Mouse (Mus musculus) MEL (cell line): ENCODE measurements at regions not wholly inside any gene's neighbourhood (a gene's known extent, or its start where the extent isn't known, plus 50 kb on each side); places are given as distances from the start of the nearest gene placed in this dataset.

Experiments
- CTCF ChIP-seq, 3 experiments: IDR thresholded peaks in 2 of 3; conservative IDR thresholded peaks in 1 of 3; 2 replicates each; pipeline ENCODE4 v1.5.1; 2011 to 2012; ENCODE audit warnings: low read length in 3 of 3, low read depth in 2 of 3, mild to moderate bottlenecking in 2 of 3, improper control_type of control experiment in 1 of 3, inconsistent platforms in 1 of 3, mixed read lengths in 1 of 3, moderate library complexity in 1 of 3; ENCODE audit not compliant: control insufficient read depth in 1 of 3, insufficient read depth in 1 of 3, poor library complexity in 1 of 3, severe bottlenecking in 1 of 3
- ELF1 ChIP-seq: IDR thresholded peaks from 2 replicates; pipeline ENCODE4 v1.6.1; 2014; ENCODE audit warnings: low read depth, mild to moderate bottlenecking, inconsistent platforms, low read length, improper control_type of control experiment, moderate library complexity
- EP300 ChIP-seq, 2 experiments: IDR thresholded peaks; 2 replicates each; pipeline ENCODE4 v1.6.1; 2011; ENCODE audit warnings: improper control_type of control experiment in 2 of 2, low read length in 2 of 2, low read depth in 1 of 2, mild to moderate bottlenecking in 1 of 2
- GATA1 ChIP-seq: IDR thresholded peaks from 2 replicates; pipeline ENCODE4 v1.6.1; 2011; ENCODE audit warnings: low read depth, low read length, improper control_type of control experiment
- JUND ChIP-seq: IDR thresholded peaks from 2 replicates; pipeline ENCODE4 v1.6.1; 2011; ENCODE audit warnings: low read depth, mild to moderate bottlenecking, improper control_type of control experiment, low read length
- KAT2A ChIP-seq: conservative IDR thresholded peaks from 2 replicates; pipeline ENCODE4 v1.6.1; 2012; ENCODE audit warnings: low read depth, low read length, improper control_type of control experiment, inconsistent platforms
- MAX ChIP-seq: IDR thresholded peaks from 2 replicates; pipeline ENCODE4 v1.6.1; 2011; ENCODE audit warnings: low read length, improper control_type of control experiment
- NRF1 ChIP-seq: IDR thresholded peaks from 2 replicates; pipeline ENCODE4 v1.6.1; 2014; ENCODE audit warnings: low read depth, mild to moderate bottlenecking, inconsistent platforms, low read length, improper control_type of control experiment, moderate library complexity; ENCODE audit not compliant: poor library complexity, insufficient read depth, severe bottlenecking
- POLR2A ChIP-seq, 2 experiments: IDR thresholded peaks; 2 replicates each; pipeline ENCODE4 v1.6.1; 2011 to 2012; ENCODE audit warnings: low read length in 2 of 2, mild to moderate bottlenecking in 2 of 2, control low read depth in 1 of 2, improper control_type of control experiment in 1 of 2, low read depth in 1 of 2, moderate library complexity in 1 of 2; ENCODE audit not compliant: control insufficient read depth in 1 of 2, insufficient read depth in 1 of 2, poor library complexity in 1 of 2
- POLR2AphosphoS2 ChIP-seq: IDR thresholded peaks from 2 replicates; pipeline ENCODE4 v1.6.1; 2011; ENCODE audit warnings: low read length, improper control_type of control experiment
- RAD21 ChIP-seq: IDR thresholded peaks from 2 replicates; pipeline ENCODE4 v1.6.1; 2011; ENCODE audit warnings: mild to moderate bottlenecking, low read depth, low read length, improper control_type of control experiment
- RCOR1 ChIP-seq: IDR thresholded peaks from 2 replicates; pipeline ENCODE4 v1.6.1; 2012; ENCODE audit warnings: low read depth, mild to moderate bottlenecking, inconsistent platforms, low read length, improper control_type of control experiment
- SIN3A ChIP-seq: IDR thresholded peaks from 2 replicates; pipeline ENCODE4 v1.6.1; 2012; ENCODE audit warnings: low read length, improper control_type of control experiment, inconsistent platforms

GRCm38 (mm10) chr16:29934649-29935048, 129.5 kb upstream of the Hes1 start:
- TF ChIP-seq GATA1 (no peak), JUND (no peak), MAX (no peak), CTCF (IDR thresholded peaks at IDR 0.05 in 2 of 3, conservative IDR thresholded peaks at IDR 0.05 in 1 of 3; ENCODE audit: control insufficient read depth in 1 of 3, insufficient read depth in 1 of 3, low read depth in 2 of 3, low read length in 3 of 3, poor library complexity in 1 of 3, severe bottlenecking in 1 of 3) (no peak), RCOR1 (no peak), EP300 (IDR thresholded peaks at IDR 0.05; ENCODE audit: low read depth in 1 of 2, low read length in 2 of 2) (no peak), RAD21 (no peak), KAT2A (no peak), POLR2AphosphoS2 (no peak), NRF1 (no peak), ELF1 (no peak), POLR2A (IDR thresholded peaks at IDR 0.05; ENCODE audit: control insufficient read depth in 1 of 2, insufficient read depth in 1 of 2, low read depth in 1 of 2, low read length in 2 of 2, poor library complexity in 1 of 2) (no peak), SIN3A (no peak)
